Mouse (Mus musculus) spleen, adult 2 months (tissue): Measurements from ENCODE around the gene Mapk8ip2.

Experiments used
- CTCF ChIP-seq: fragments of 200-500 bp; IDR thresholded peaks from 2 replicates; pipeline ENCODE4 v1.5.1; 2011; ENCODE audit warnings: mild to moderate bottlenecking, inconsistent platforms; ENCODE audit not compliant: insufficient read depth, insufficient read length, insufficient replicate concordance; ENCODE audit errors: extremely low read depth
- POLR2A ChIP-seq: fragments of 200-500 bp; IDR thresholded peaks from 2 replicates; pipeline ENCODE4 v1.6.1; 2011; ENCODE audit warnings: low read depth, low read length, inconsistent platforms

DNA sequence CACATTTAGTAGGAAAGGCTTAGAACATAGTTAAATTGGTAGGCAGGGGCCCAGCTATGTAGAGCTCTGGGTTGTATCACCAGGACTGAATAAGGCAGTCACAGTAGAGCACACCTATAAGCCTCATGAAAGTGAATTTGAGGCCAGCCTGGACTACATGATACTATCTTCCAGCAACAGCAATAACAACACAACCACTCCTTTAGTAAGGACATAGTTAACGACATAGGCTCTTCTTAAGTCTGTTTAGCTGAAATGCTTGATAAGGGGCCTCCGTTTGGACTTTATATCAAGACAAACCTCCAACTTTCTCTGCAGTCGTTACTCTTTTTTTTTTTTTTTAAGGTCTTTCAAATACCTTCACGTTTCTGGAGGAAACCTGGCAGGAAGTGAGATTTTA, 59.0 kb downstream of the Mapk8ip2 start:
- TF ChIP-seq CTCF (no peak), POLR2A (no peak)
